ENCODE assay signal across 17 mouse cellular contexts in genomic region chr1:177547716-177548115, GRCm38 (mm10).
DNase-seq lines count a peak whose midpoint lies in the region; TF ChIP-seq lines count a peak whose summit lies in the region.
"Had no signal": no experiment of that assay in that cellular context is flagged by ENCODE, and none has a peak within 500 bp of the region (broad histone marks: within the 10 kb centered on the region; RNA-seq: fewer than 3 reads in every experiment).

No protein-coding gene starts in this region.

- no peak for TF ChIP-seq POLR2A in heart, adult 2 months (IDR thresholded peaks at IDR 0.05; ENCODE audit: insufficient read depth, low read depth, low read length)

- H3K9ac ChIP-seq in heart, adult 2 months (ENCODE audit: low read depth, low read length) = no peak overlapping the region

- WGBS in heart, adult 2 months = 88% methylated on average over 6 of the region's 6 CpGs
- 85% methylated on average over 6 of the region's 6 CpGs for WGBS in heart, embryonic 10.5 days

- intact Hi-C loops in heart, adult 2 months (cut with DNase I) = no loop called here
- intact Hi-C loops in heart, postnatal 36 days (cut with DNase I) = no loop called here

- no peak overlapping the region for H3K4me3 ChIP-seq in heart, adult 2 months
- H3K4me3 ChIP-seq in heart, embryonic 10.5 days = no peak overlapping the region

- H3K9me3 ChIP-seq in heart, embryonic 10.5 days = no peaks in the 10 kb centered on the region

- no peak for TF ChIP-seq EP300 in heart, adult 2 months (IDR thresholded peaks at IDR 0.05; ENCODE audit: insufficient read depth, low read depth, low read length)

- peak; percentile 55 for DNase-seq in heart, adult 11 months
- no peak for DNase-seq in heart, adult 2 months
- DNase-seq in heart, embryonic 10.5 days (ENCODE audit: low spot score) = peak; percentile 61
- DNase-seq in heart, postnatal 36 days = no peak
- DNase-seq: adrenal gland, adult 2 months; adrenal gland, adult 8-10 months; adrenal gland, postnatal 10 days; adrenal gland, postnatal 14 days; adrenal gland, postnatal 25 days; adrenal gland, postnatal 36 days; B cell, adult 2 months; cerebellum, adult 11 months; cerebellum, adult 11-12 months; cerebellum, adult 18-20 months had no signal

- no peak for TF ChIP-seq CTCF in heart, adult 2 months (IDR thresholded peaks at IDR 0.05)

- H3K4me1 ChIP-seq in heart, adult 2 months (ENCODE audit: control insufficient read depth, insufficient read depth, low read length) = no peaks in the 10 kb centered on the region
- H3K4me1 ChIP-seq in heart, embryonic 10.5 days = no peaks in the 10 kb centered on the region

- H3K27me3 ChIP-seq in heart, adult 2 months (ENCODE audit: control insufficient read depth, insufficient read depth, low read length) = no peaks in the 10 kb centered on the region
- no peaks in the 10 kb centered on the region for H3K27me3 ChIP-seq in heart, embryonic 10.5 days (ENCODE audit: insufficient read depth, poor library complexity, severe bottlenecking)
- H3K27me3 ChIP-seq: CH12.LX, Patski had no signal

- no peaks in the 10 kb centered on the region for H3K36me3 ChIP-seq in heart, adult 2 months (ENCODE audit: control insufficient read depth, insufficient read depth, low read length)
- H3K36me3 ChIP-seq in heart, embryonic 10.5 days = no peaks in the 10 kb centered on the region
- H3K36me3 ChIP-seq: G1E had no signal

- no peak overlapping the region for H3K27ac ChIP-seq in heart, adult 2 months
- no peak overlapping the region for H3K27ac ChIP-seq in heart, embryonic 10.5 days

- H3K79me2 ChIP-seq in heart, adult 2 months (replicated peaks; ENCODE audit: control insufficient read depth, insufficient read depth, low read length) = no peaks in the 10 kb centered on the region

Comparison
In these comparisons a context has a peak if more than half of its experiments do, and no peak if none do; other contexts are left out.
1. DNase-seq: peak in heart, adult 11 months (single experiment) and heart, embryonic 10.5 days (single experiment); none in heart, adult 2 months (0 of 2) and heart, postnatal 36 days (0 of 2).